Mouse (Mus musculus) embryonic fibroblast, embryonic 13.5 days (primary cell): ENCODE data around the gene Ticrr.

Experiments used
- CTCF ChIP-seq: IDR thresholded peaks from 2 replicates; pipeline ENCODE4 v1.5.1; 2011; ENCODE audit warnings: mild to moderate bottlenecking, control low read depth, low read length, moderate library complexity, borderline replicate concordance; ENCODE audit not compliant: insufficient read depth
- POLR2A ChIP-seq: IDR thresholded peaks from 2 replicates; pipeline ENCODE4 v1.6.1; 2011; ENCODE audit warnings: low read depth, mild to moderate bottlenecking, control low read depth, low read length, moderate library complexity

- TF ChIP-seq CTCF: no peak
- no peak for TF ChIP-seq POLR2A
These were observed 44.1 kb upstream of the Ticrr start for GRCm38 (mm10) chr7:79615941-79616340.
